Mouse (Mus musculus) layer of hippocampus, postnatal 14 days (tissue): Measurements from ENCODE around the gene Foxb2. TPM values are rescaled to one million over a fixed set of nuclear protein-coding genes. Genes with fewer than 3 reads are reported as not detected.
"Not testable (repeated sequence)": the region's sequence is repeated elsewhere in the genome, so short reads cannot be mapped to it uniquely, and the experiment has no call there.

Source experiments
- DNase-seq, 2 experiments: peaks; one replicate each; pipeline ENCODE4 v3.0.0; 2021 to 2022; ENCODE audit warnings: low spot score in 2 of 2, mixed read lengths in 1 of 2
- long read RNA-seq, 2 experiments: library from polyadenylated mRNA; stranded (forward); transcript quantifications; one replicate each; pipeline ENCODE4 v2.0.0; 2021
- total RNA-seq, 2 experiments: library from RNA; stranded (reverse); gene quantifications; 2 replicates each; pipeline ENCODE4 v1.2.3; 2021

Gene Foxb2
- total RNA-seq: not detected
- long read RNA-seq, experiment 1: 0 reads
- long read RNA-seq, experiment 2: 0 reads

DNA sequence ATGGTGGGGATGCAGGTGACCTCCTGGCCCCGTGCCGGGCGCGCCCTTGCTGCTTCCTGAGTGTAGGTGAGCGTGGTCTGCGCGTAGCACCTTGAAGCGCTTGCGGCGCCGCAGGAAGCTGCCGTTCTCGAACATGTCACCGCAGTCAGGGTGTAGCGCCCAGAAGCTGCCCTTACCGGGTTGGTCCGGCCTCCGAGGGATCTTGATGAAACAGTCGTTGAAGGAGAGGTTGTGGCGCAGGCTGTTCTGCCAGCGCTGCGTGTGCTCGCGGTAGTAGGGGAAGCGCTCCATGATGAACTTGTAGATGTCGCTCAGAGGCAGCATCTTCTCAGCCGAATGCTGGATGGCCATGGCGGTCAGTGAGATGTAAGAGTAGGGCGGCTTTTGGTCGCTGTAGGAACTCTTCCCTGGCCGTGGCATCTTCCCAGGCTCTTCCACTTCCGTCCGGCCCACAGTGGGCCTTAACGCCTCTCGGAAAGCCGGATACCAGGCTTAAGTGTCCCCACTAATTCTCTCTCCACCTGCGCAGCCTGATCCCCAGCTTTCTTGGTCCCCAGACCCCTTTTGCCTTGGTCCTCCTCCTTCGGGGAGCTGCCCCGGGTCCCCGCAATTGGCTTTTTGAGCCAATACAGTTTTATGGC lies at the start of gene Foxb2:
Gene Foxb2 (minus strand): TSS at position 585 of the 641 bp plus-strand sequence.
- DNase-seq: no peak

- DNase-seq: no peak
Measured at GRCm38 (mm10) chr19:16911507-16911906, 37.9 kb upstream of the Foxb2 start.

- no peak for DNase-seq
Measured at GRCm38 (mm10) chr19:16903106-16903505, 29.5 kb upstream of the Foxb2 start.

DNA sequence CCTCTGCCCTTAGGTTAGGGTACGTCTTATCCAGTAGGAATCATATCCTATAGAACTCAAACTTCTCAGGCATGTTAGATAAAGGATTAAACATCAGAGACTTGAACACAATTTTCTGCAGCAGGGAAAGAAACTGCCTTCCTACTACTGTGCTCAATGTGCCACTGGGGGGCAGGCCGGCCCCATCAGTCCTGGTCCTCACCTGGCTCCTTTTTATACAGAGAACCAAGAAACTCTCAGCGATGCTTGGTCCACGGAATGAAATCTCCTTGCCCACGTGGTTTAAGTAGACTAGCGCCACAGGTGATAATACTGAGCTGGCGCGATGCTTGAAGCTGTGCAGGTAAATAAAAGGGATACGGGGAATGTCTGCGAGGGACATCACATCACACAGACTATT lies 26.1 kb upstream of the Foxb2 start:
- no peak for DNase-seq

GRCm38 (mm10) chr19:16898576-16898975 lies 25.0 kb upstream of the Foxb2 start:
- no peak for DNase-seq

DNA sequence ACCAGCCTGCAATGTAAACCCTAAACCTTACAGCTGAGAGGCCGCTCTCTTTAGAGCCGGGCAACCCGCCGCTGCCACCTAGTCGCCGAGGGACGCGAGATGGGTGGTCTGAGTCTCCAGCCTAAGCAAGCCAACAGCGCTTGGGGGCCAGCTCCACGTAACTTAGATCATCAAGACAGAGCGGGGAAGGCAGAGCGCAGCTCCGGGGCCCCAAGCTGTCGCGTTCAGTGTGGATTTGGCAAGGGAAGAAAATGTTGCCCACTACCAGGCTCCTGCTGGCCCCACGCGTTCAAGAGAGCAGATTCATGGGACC lies 2.8 kb upstream of the Foxb2 start:
- no peak for DNase-seq

- peak in 1 of 2 experiments; percentile 8 for DNase-seq
Measured at GRCm38 (mm10) chr19:16875631-16876457, 2.2 kb upstream of the Foxb2 start.

- no peak for DNase-seq
Measured at GRCm38 (mm10) chr19:16874991-16875540, 1.5 kb upstream of the Foxb2 start.

- DNase-seq: no peak
Measured at GRCm38 (mm10) chr19:16873942-16874861, 597 bp upstream of the Foxb2 start.

GRCm38 (mm10) chr19:16872331-16873180 lies 1.0 kb downstream of the Foxb2 start:
- no peak for DNase-seq

- DNase-seq: no peak
Measured at GRCm38 (mm10) chr19:16871192-16871760, 2.3 kb downstream of the Foxb2 start.

DNA sequence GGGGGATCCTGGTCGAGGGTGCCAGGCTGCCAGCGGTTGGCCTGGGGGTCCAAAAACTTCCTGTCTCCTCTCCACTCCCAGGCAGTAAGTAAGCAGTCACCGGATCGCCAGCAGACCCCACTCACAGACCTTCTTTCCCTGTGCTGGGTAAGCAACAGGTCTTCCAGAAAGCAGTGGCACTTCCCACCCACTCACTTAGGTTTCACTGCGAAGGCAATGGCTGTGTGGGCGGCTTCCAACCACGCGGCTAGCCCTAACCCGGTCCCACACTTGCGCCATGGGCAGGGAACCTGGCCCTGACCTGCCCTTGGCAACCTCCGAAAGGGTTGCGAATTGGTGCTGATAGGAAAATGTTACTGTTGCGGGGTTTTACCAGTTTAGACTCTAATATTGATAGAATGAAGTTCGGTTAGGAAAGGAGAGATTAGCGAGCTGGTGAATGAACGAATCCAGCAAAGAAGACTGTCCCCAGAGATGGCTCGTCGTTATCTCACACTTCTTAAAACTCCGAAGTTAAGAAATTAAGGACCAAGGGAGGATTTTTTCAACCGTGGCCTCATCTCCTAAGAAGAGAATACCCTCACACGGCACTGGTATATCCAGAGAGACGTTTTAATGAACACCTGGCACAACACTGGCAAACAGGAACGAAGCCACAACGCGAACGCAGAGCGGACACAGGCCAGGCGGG lies 3.0 kb downstream of the Foxb2 start:
- no peak for DNase-seq

DNA sequence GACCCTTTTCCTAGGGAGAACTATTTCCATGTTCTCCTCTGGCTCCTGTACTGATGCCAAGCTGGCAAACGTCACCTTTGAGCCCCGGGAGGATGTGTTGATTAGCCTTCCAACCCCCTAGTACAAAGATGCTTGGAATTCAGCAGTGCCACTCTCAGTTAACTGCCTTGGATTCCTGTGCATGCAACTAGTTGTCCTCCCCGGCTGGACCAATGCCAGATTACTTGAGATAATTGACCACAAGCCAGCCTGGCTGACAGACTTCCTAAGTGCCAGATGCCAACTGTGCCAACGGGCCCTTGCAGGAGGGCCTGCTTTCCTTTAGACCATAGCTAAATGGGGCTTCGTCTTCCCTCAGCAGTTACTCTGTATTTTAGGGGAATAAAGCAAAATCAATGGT lies 5.1 kb downstream of the Foxb2 start:
- no peak for DNase-seq

DNA sequence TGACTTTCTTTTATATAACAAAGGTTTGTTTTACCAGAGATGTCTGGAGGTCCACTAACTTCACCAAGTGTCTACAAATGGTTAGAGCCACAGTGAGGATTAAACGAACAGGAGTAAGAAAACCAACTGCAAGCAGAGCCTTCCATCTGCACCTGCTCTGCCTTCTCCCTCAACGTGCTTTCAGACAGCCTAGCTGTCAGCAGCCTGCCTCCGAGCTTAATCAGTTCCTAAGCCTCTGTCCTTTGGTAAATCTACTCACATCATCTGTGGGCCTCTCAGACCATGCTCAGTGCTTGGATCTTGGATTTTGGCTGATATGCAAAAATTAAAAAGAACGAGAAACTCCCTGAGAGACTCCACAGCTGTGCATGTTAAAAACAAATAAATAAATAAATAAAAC lies 15.0 kb downstream of the Foxb2 start:
- DNase-seq: no peak

GRCm38 (mm10) chr19:16856752-16857151 lies 16.9 kb downstream of the Foxb2 start:
- DNase-seq: no peak

DNA sequence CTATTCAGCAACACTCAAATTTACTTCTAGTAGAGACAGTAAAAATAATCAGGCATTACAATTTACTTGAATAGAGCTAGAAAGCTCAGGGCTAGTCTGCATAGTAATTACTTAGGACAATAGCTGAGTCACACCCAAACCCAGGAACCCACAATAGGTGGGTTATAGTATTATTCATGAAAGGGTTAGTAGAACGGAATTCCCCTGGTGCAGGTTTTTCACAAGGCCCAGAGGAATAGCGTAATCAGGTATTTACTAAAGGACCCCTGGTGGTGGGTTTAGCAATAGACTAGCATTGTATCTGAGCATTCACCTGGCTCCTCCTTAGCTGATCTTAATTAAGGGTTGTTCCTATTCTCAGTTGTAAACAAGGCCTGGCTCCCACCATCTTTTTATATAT lies 29.5 kb downstream of the Foxb2 start:
- DNase-seq: not testable (repeated sequence)

DNA sequence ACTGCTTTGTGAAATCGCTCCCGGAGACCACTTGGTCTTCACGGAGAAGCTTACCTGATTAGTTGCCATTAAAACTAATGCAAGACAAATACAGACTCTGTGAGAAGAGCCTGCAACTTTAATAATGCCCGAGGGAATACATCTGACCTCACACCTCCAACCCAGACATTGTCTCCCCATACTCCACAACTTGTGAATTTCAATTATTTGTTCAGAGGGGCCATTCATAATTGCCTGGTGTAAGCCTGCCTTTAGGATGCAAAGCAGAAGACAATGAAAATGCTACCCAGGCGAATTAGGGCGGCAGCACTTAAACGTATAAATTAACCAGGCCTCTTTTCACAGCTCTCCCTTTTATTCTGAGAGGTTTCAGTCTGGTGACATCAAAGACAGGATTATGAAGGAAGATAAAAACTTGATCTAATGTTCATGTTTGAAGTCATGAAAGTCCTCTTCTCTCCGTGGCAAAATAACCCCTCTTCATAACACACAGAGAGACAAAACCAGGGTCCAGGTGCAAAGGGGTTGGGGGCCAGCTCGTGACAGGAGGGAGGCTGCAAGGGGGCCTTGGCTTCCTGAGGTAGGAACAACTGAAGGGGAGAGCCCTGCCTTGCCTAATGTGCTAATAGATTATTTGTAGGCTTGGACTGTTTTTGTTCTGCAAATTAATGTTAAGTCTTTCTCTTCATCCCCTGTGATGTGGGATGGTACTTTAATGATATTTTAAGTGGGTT lies 31.9 kb downstream of the Foxb2 start:
- no peak for DNase-seq

- DNase-seq: no peak
Measured at GRCm38 (mm10) chr19:16841001-16841400, 32.6 kb downstream of the Foxb2 start.

- DNase-seq: no peak
Measured at GRCm38 (mm10) chr19:16827657-16828056, 45.9 kb downstream of the Foxb2 start.
